Mouse (Mus musculus): Measurements from ENCODE around the gene F5. TPM values are rescaled to one million over a fixed set of nuclear protein-coding genes. Genes with fewer than 3 reads are reported as not detected.
"Not testable (repeated sequence)": the region's sequence is repeated elsewhere in the genome, so short reads cannot be mapped to it uniquely, and the experiment has no call there.

Gene F5
- polyA plus RNA-seq, 1 experiment, result 5.7 TPM

- Histone ChIP-seq H3K27ac (ENCODE audit: insufficient read depth, low read length) (no peak overlapping the region), H3K9ac (ENCODE audit: low read depth, poor library complexity, severe bottlenecking) (no peak overlapping the region), H3K27me3 (ENCODE audit: control insufficient read depth, insufficient read depth, low read length, poor library complexity, severe bottlenecking) (no peaks in the 10 kb centered on the region), H3K9me3 (replicated peaks; ENCODE audit: control insufficient read depth, insufficient read depth, low read length, poor library complexity, severe bottlenecking) (no peaks in the 10 kb centered on the region), H3K4me3 (ENCODE audit: low read depth, low read length) (no peak overlapping the region), H3K4me1 (ENCODE audit: control insufficient read depth, insufficient read depth, low read length) (no peaks in the 10 kb centered on the region), H3K36me3 (ENCODE audit: control insufficient read depth, insufficient read depth, low read length, poor library complexity, severe bottlenecking) (no peaks in the 10 kb centered on the region)
- TF ChIP-seq CTCF (IDR thresholded peaks at IDR 0.05; ENCODE audit: low read depth, low read length) (no peak), EP300 (IDR thresholded peaks at IDR 0.05; ENCODE audit: insufficient read depth, low read depth, low read length) (no peak), POLR2A (IDR thresholded peaks at IDR 0.05; ENCODE audit: insufficient read depth, low read length) (no peak)
Observed at GRCm38 (mm10) chr1:164220261-164220660, 68.6 kb downstream of the F5 start.

- no peaks in the 10 kb centered on the region for H3K36me3 ChIP-seq (ENCODE audit: control insufficient read depth, insufficient read depth, low read length, poor library complexity, severe bottlenecking)
- H3K9me3 ChIP-seq (replicated peaks; ENCODE audit: control insufficient read depth, insufficient read depth, low read length, poor library complexity, severe bottlenecking), result no peaks in the 10 kb centered on the region
- no peak overlapping the region for H3K4me3 ChIP-seq (ENCODE audit: low read depth, low read length)
- no peaks in the 10 kb centered on the region for H3K27me3 ChIP-seq (ENCODE audit: control insufficient read depth, insufficient read depth, low read length, poor library complexity, severe bottlenecking)
- TF ChIP-seq CTCF (IDR thresholded peaks at IDR 0.05; ENCODE audit: low read depth, low read length) (no peak), POLR2A (IDR thresholded peaks at IDR 0.05; ENCODE audit: insufficient read depth, low read length) (no peak), EP300 (IDR thresholded peaks at IDR 0.05; ENCODE audit: insufficient read depth, low read depth, low read length) (no peak)
- H3K27ac ChIP-seq (ENCODE audit: insufficient read depth, low read length), result no peak overlapping the region
- no peak overlapping the region for H3K9ac ChIP-seq (ENCODE audit: low read depth, poor library complexity, severe bottlenecking)
- no peaks in the 10 kb centered on the region for H3K4me1 ChIP-seq (ENCODE audit: control insufficient read depth, insufficient read depth, low read length)
Observed at GRCm38 (mm10) chr1:164223089-164223488, 71.5 kb downstream of the F5 start.

- H3K27me3 ChIP-seq (ENCODE audit: control insufficient read depth, insufficient read depth, low read length, poor library complexity, severe bottlenecking); H3K9me3 ChIP-seq (replicated peaks; ENCODE audit: control insufficient read depth, insufficient read depth, low read length, poor library complexity, severe bottlenecking): not testable (repeated sequence)
Observed at GRCm38 (mm10) chr1:164231937-164232570, 80.4 kb downstream of the F5 start.

GRCm38 (mm10) chr1:164233447-164233846 is 81.8 kb downstream of the F5 start:
- Histone ChIP-seq H3K9me3 (replicated peaks; ENCODE audit: control insufficient read depth, insufficient read depth, low read length, poor library complexity, severe bottlenecking) (no peaks in the 10 kb centered on the region), H3K27me3 (ENCODE audit: control insufficient read depth, insufficient read depth, low read length, poor library complexity, severe bottlenecking) (no peaks in the 10 kb centered on the region), H3K4me3 (ENCODE audit: low read depth, low read length) (no peak overlapping the region), H3K4me1 (ENCODE audit: control insufficient read depth, insufficient read depth, low read length) (no peaks in the 10 kb centered on the region), H3K9ac (ENCODE audit: low read depth, poor library complexity, severe bottlenecking) (no peak overlapping the region), H3K36me3 (ENCODE audit: control insufficient read depth, insufficient read depth, low read length, poor library complexity, severe bottlenecking) (no peaks in the 10 kb centered on the region), H3K27ac (ENCODE audit: insufficient read depth, low read length) (no peak overlapping the region)
- no peak for TF ChIP-seq EP300 (IDR thresholded peaks at IDR 0.05; ENCODE audit: insufficient read depth, low read depth, low read length)
- TF ChIP-seq CTCF (IDR thresholded peaks at IDR 0.05; ENCODE audit: low read depth, low read length), result no peak
- no peak for TF ChIP-seq POLR2A (IDR thresholded peaks at IDR 0.05; ENCODE audit: insufficient read depth, low read length)

More at GRCm38 (mm10) chr1:164231937-164232570, 80.4 kb downstream of the F5 start:
- H3K4me3 ChIP-seq (ENCODE audit: low read depth, low read length); H3K9ac ChIP-seq (ENCODE audit: low read depth, poor library complexity, severe bottlenecking); H3K4me1 ChIP-seq (ENCODE audit: control insufficient read depth, insufficient read depth, low read length); H3K36me3 ChIP-seq (ENCODE audit: control insufficient read depth, insufficient read depth, low read length, poor library complexity, severe bottlenecking); H3K27ac ChIP-seq (ENCODE audit: insufficient read depth, low read length): not testable (repeated sequence)

GRCm38 (mm10) chr1:164235078-164235477 is 83.4 kb downstream of the F5 start:
- Histone ChIP-seq H3K27ac (ENCODE audit: insufficient read depth, low read length) (no peak overlapping the region), H3K4me3 (ENCODE audit: low read depth, low read length) (no peak overlapping the region), H3K9me3 (replicated peaks; ENCODE audit: control insufficient read depth, insufficient read depth, low read length, poor library complexity, severe bottlenecking) (no peaks in the 10 kb centered on the region), H3K4me1 (ENCODE audit: control insufficient read depth, insufficient read depth, low read length) (no peaks in the 10 kb centered on the region), H3K27me3 (ENCODE audit: control insufficient read depth, insufficient read depth, low read length, poor library complexity, severe bottlenecking) (no peaks in the 10 kb centered on the region), H3K36me3 (ENCODE audit: control insufficient read depth, insufficient read depth, low read length, poor library complexity, severe bottlenecking) (no peaks in the 10 kb centered on the region), H3K9ac (ENCODE audit: low read depth, poor library complexity, severe bottlenecking) (no peak overlapping the region)
- TF ChIP-seq POLR2A (IDR thresholded peaks at IDR 0.05; ENCODE audit: insufficient read depth, low read length) (no peak), CTCF (IDR thresholded peaks at IDR 0.05; ENCODE audit: low read depth, low read length) (no peak), EP300 (IDR thresholded peaks at IDR 0.05; ENCODE audit: insufficient read depth, low read depth, low read length) (no peak)

GRCm38 (mm10) chr1:164236078-164236477 is 84.4 kb downstream of the F5 start:
- Histone ChIP-seq H3K4me3 (ENCODE audit: low read depth, low read length) (no peak overlapping the region), H3K9me3 (replicated peaks; ENCODE audit: control insufficient read depth, insufficient read depth, low read length, poor library complexity, severe bottlenecking) (no peaks in the 10 kb centered on the region), H3K27me3 (ENCODE audit: control insufficient read depth, insufficient read depth, low read length, poor library complexity, severe bottlenecking) (no peaks in the 10 kb centered on the region; the same call in 1 of the 2 replicates), H3K27ac (ENCODE audit: insufficient read depth, low read length) (no peak overlapping the region), H3K9ac (ENCODE audit: low read depth, poor library complexity, severe bottlenecking) (no peak overlapping the region), H3K4me1 (ENCODE audit: control insufficient read depth, insufficient read depth, low read length) (no peaks in the 10 kb centered on the region), H3K36me3 (ENCODE audit: control insufficient read depth, insufficient read depth, low read length, poor library complexity, severe bottlenecking) (no peaks in the 10 kb centered on the region)
- TF ChIP-seq EP300 (IDR thresholded peaks at IDR 0.05; ENCODE audit: insufficient read depth, low read depth, low read length), result no peak
- no peak for TF ChIP-seq POLR2A (IDR thresholded peaks at IDR 0.05; ENCODE audit: insufficient read depth, low read length)
- TF ChIP-seq CTCF (IDR thresholded peaks at IDR 0.05; ENCODE audit: low read depth, low read length), result no peak

All from ES-Bruce4 (cell line).